Mouse (Mus musculus): ENCODE data around the gene Mup12. TPM values are rescaled to one million over a fixed set of nuclear protein-coding genes. Genes with fewer than 3 reads are reported as not detected.

Gene Mup12
- total RNA-seq (2023), result not detected

DNA sequence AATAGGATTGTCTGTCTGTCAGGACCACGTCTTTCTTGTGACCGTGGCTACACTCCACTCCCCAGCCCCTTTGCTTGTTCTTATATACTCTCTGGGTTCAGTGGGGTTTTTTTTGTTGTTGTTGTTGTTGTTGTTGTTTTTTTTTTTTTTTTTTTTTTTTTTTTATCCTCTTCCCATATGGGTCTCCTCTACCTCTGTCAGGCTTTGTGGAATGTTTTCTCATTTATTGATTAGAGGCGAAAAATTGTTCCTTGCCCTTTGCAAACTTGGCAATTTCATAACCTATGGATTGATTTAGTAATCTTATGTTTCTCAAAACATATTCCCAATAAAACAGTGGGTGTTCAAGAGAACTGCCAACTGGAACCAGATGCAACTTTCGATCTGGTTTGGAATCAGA is at the start of gene Mup12:
Mup12 (minus strand) TSS at position 101 of the 400 bp plus-strand sequence.

Other genes starting within 250 kb of the Mup12 start
- not detected for gene Mup1, start 239.4 kb downstream of the Mup12 start, total RNA-seq (2023)
- not detected for gene Mup10, start 159.1 kb downstream of the Mup12 start, total RNA-seq (2023)
- not detected for gene Mup11, start 78.9 kb downstream of the Mup12 start, total RNA-seq (2023)
- gene Mup22, start 80.1 kb upstream of the Mup12 start, total RNA-seq (2023), result not detected